Mouse (Mus musculus): ENCODE measurements around the gene Trim24.
"Not testable (repeated sequence)": the region's sequence is repeated elsewhere in the genome, so short reads cannot be mapped to it uniquely, and the experiment has no call there.

The Trim24 gene

GRCm38 (mm10) chr6:37870245-37871136, at the start of gene Trim24:
Gene Trim24 (plus strand): TSS chr6:37870811.
- peak; percentile 92 to 97 for DNase-seq

GRCm38 (mm10) chr6:37821531-37822051, 49.0 kb upstream of the Trim24 start:
- no peak for DNase-seq

GRCm38 (mm10) chr6:37822390-37822789, 48.2 kb upstream of the Trim24 start:
- DNase-seq = no peak

- DNase-seq = no peak
Measured at GRCm38 (mm10) chr6:37823731-37824130, 46.9 kb upstream of the Trim24 start.

- DNase-seq = not testable (repeated sequence)
Measured at GRCm38 (mm10) chr6:37825331-37826115, 45.1 kb upstream of the Trim24 start.

- no peak for DNase-seq
Measured at GRCm38 (mm10) chr6:37828955-37829354, 41.7 kb upstream of the Trim24 start.

- no peak for DNase-seq
Measured at GRCm38 (mm10) chr6:37829631-37830030, 41.0 kb upstream of the Trim24 start.

- no peak for DNase-seq
Measured at GRCm38 (mm10) chr6:37833691-37834090, 36.9 kb upstream of the Trim24 start.

GRCm38 (mm10) chr6:37836951-37837565, 33.6 kb upstream of the Trim24 start:
- not testable (repeated sequence) for DNase-seq

- DNase-seq = no peak
Measured at GRCm38 (mm10) chr6:37842779-37843605, 27.6 kb upstream of the Trim24 start.

- DNase-seq = no peak
Measured at GRCm38 (mm10) chr6:37843647-37844273, 26.9 kb upstream of the Trim24 start.

- DNase-seq = not testable (repeated sequence)
Measured at GRCm38 (mm10) chr6:37844947-37845346, 25.7 kb upstream of the Trim24 start.

GRCm38 (mm10) chr6:37847531-37847930, 23.1 kb upstream of the Trim24 start:
- not testable (repeated sequence) for DNase-seq

- DNase-seq = no peak
Measured at GRCm38 (mm10) chr6:37851352-37851751, 19.3 kb upstream of the Trim24 start.

- DNase-seq = no peak
Measured at GRCm38 (mm10) chr6:37853289-37853688, 17.3 kb upstream of the Trim24 start.

- DNase-seq = no peak
Measured at GRCm38 (mm10) chr6:37855384-37855783, 15.2 kb upstream of the Trim24 start.

- DNase-seq = not testable (repeated sequence)
Measured at GRCm38 (mm10) chr6:37856300-37856699, 14.3 kb upstream of the Trim24 start.

- no peak for DNase-seq
Measured at GRCm38 (mm10) chr6:37857196-37857874, 13.3 kb upstream of the Trim24 start.

GRCm38 (mm10) chr6:37858126-37858525, 12.5 kb upstream of the Trim24 start:
- DNase-seq = no peak

GRCm38 (mm10) chr6:37862893-37863292, 7.7 kb upstream of the Trim24 start:
- DNase-seq = no peak
